Comparison of ENCODE assay signal across 16 mouse cellular contexts in genomic region chr4:127354506-127355485, GRCm38 (mm10). TPM values are rescaled to one million over a fixed set of nuclear protein-coding genes. Genes with fewer than 3 reads are reported as not detected.
DNase-seq lines count a peak whose midpoint lies in the region; ATAC-seq lines count a peak whose summit lies in the region.
"Had no signal": no experiment of that assay in that cellular context is flagged by ENCODE, and none has a peak within 500 bp of the region (broad histone marks: within the 10 kb centered on the region; RNA-seq: fewer than 3 reads in every experiment).

No protein-coding gene starts in this region.

- H3K4me3 ChIP-seq in megakaryocyte, embryonic 14.5 days (replicated peaks), result peak overlapping the region; percentile 81
- H3K4me3 ChIP-seq in heart, embryonic 15.5 days, result no peak overlapping the region
- no peak overlapping the region for H3K4me3 ChIP-seq in stomach, embryonic 14.5 days (ENCODE audit: low read depth, low read length)
- H3K4me3 ChIP-seq: embryonic facial prominence, embryonic 13.5 days; gastrocnemius, adult 2 months; limb, embryonic 13.5 days; neural tube, embryonic 12.5 days had no signal

- peaks cover 23% of the 10 kb centered on the region for H3K27me3 ChIP-seq in megakaryocyte, embryonic 14.5 days (replicated peaks)
- H3K27me3 ChIP-seq in heart, embryonic 15.5 days, result peaks cover 8% of the 10 kb centered on the region; the same call in 1 of the 2 replicates
- H3K27me3 ChIP-seq in stomach, embryonic 14.5 days (ENCODE audit: control insufficient read depth, insufficient read depth, low read length), result no peaks in the 10 kb centered on the region
- H3K27me3 ChIP-seq: neural tube, embryonic 12.5 days had no signal

- ATAC-seq in megakaryocyte, adult 5-6 weeks (ENCODE audit: poor library complexity, severe bottlenecking), result no peak
- no peak for ATAC-seq in heart, embryonic 15.5 days (replicated peaks; ENCODE audit: insufficient number of reproducible peaks, insufficient read depth, low FRiP score, low read depth)
- 0 out of 2 replicates have a peak, but pooled peaks have one; percentile 19 for ATAC-seq in stomach, embryonic 14.5 days (ENCODE audit: insufficient number of reproducible peaks, insufficient read depth, low FRiP score, low read depth)
- no peak for ATAC-seq in inflammation-experienced regulatory T-cells, adult 6 months

- H3K4me2 ChIP-seq in heart, embryonic 15.5 days, result no peak overlapping the region; the same call in 1 of the 2 replicates
- no peak overlapping the region for H3K4me2 ChIP-seq in stomach, embryonic 14.5 days (replicated peaks; ENCODE audit: low read depth, low read length)
- H3K4me2 ChIP-seq: embryonic facial prominence, embryonic 13.5 days; limb, embryonic 13.5 days; neural tube, embryonic 12.5 days had no signal

- 43% methylated on average over 15 of the region's 15 CpGs for WGBS in heart, embryonic 15.5 days
- 30% methylated on average over 15 of the region's 15 CpGs for WGBS in stomach, embryonic 14.5 days

- H3K4me1 ChIP-seq in megakaryocyte, embryonic 14.5 days, result peaks cover 3% of the 10 kb centered on the region; the same call in 1 of the 2 replicates
- H3K4me1 ChIP-seq in heart, embryonic 15.5 days (replicated peaks), result peaks cover 23% of the 10 kb centered on the region
- peaks cover 7% of the 10 kb centered on the region; the same call in 1 of the 2 replicates for H3K4me1 ChIP-seq in stomach, embryonic 14.5 days (ENCODE audit: control insufficient read depth, insufficient read depth, low read length)
- H3K4me1 ChIP-seq: neural tube, embryonic 12.5 days had no signal

- H3K36me3 ChIP-seq in megakaryocyte, embryonic 14.5 days (replicated peaks; ENCODE audit: low read length), result peaks cover 20% of the 10 kb centered on the region
- no peaks in the 10 kb centered on the region for H3K36me3 ChIP-seq in heart, embryonic 15.5 days
- H3K36me3 ChIP-seq in stomach, embryonic 14.5 days (ENCODE audit: control insufficient read depth, insufficient read depth, low read length), result no peaks in the 10 kb centered on the region
- H3K36me3 ChIP-seq: embryonic facial prominence, embryonic 13.5 days; limb, embryonic 13.5 days; neural tube, embryonic 12.5 days had no signal

- H3K9ac ChIP-seq in heart, embryonic 15.5 days, result no peak overlapping the region
- no peak overlapping the region for H3K9ac ChIP-seq in stomach, embryonic 14.5 days (replicated peaks; ENCODE audit: low read depth, low read length)
- H3K9ac ChIP-seq: embryonic facial prominence, embryonic 13.5 days; limb, embryonic 13.5 days; neural tube, embryonic 12.5 days had no signal

- intact Hi-C loops in left cerebral cortex, postnatal 10 days (cut with DNase I), result no loop called here

- no peaks in the 10 kb centered on the region for H3K9me3 ChIP-seq in megakaryocyte, embryonic 14.5 days
- H3K9me3 ChIP-seq in heart, embryonic 15.5 days (replicated peaks), result no peaks in the 10 kb centered on the region
- H3K9me3 ChIP-seq in stomach, embryonic 14.5 days (ENCODE audit: control insufficient read depth, low read depth, low read length), result no peaks in the 10 kb centered on the region
- H3K9me3 ChIP-seq: embryonic facial prominence, embryonic 13.5 days; limb, embryonic 13.5 days; neural tube, embryonic 12.5 days had no signal

- peak overlapping the region; percentile 48 for H3K27ac ChIP-seq in heart, embryonic 15.5 days
- no peak overlapping the region for H3K27ac ChIP-seq in stomach, embryonic 14.5 days (ENCODE audit: low read length)
- H3K27ac ChIP-seq: embryonic facial prominence, embryonic 13.5 days; gastrocnemius, adult 2 months; limb, embryonic 13.5 days; macrophage; neural tube, embryonic 12.5 days had no signal

- peak; percentile 29 to 33 for DNase-seq in adrenal gland, adult 18-20 months (ENCODE audit: low spot score in 2 of 2)
- DNase-seq in adrenal gland, adult 8-10 months, result no peak
- DNase-seq in left cerebral cortex, postnatal 10 days (ENCODE audit: extremely low spot score in 1 of 2, low spot score in 2 of 2), result no peak
- DNase-seq: B cell, adult 2 months; cerebellum, adult 18-20 months; gastrocnemius, adult 2 months; spleen, adult 18-20 months had no signal

RNA-seq across cellular contexts. Expression of gene Gjb4, which starts 0.9 kb away (rescaled TPM):
- total RNA-seq in adrenal gland, adult 18-20 months (2021), result not detected
- not detected for total RNA-seq in adrenal gland, adult 8-10 months (2022)
- polyA plus RNA-seq in megakaryocyte, embryonic 14.5 days (2012; ENCODE audit: insufficient read depth, low replicate concordance), result not detected in 2 replicates
- total RNA-seq in megakaryocyte, adult 5-6 weeks (2015), result not detected in 2 replicates
- total RNA-seq in megakaryocyte, adult 5-6 weeks (2017), result 0.07 TPM in 1 of 2 replicates, not detected in the other
- 0.09 TPM in 1 of 2 replicates, not detected in the other for polyA plus RNA-seq in heart, embryonic 15.5 days (2015; fragmentation: Nextera tagmentation; extraction: Ambion mirVana)
- 0.35 TPM in 1 of 2 replicates, not detected in the other for polyA plus RNA-seq in stomach, embryonic 14.5 days (2014; fragmentation: Nextera tagmentation; extraction: Ambion mirVana)
- not detected for total RNA-seq in left cerebral cortex, postnatal 10 days (2021)
- polyA plus RNA-seq in inflammation-experienced regulatory T-cells, adult 6 months (2017; shearing (Covaris generic)), result not detected
- total RNA-seq: gastrocnemius, adult 2 months had no signal
- polyA plus RNA-seq: limb, embryonic 13.5 days; macrophage; neural tube, embryonic 12.5 days had no signal

RNA-seq across cellular contexts. Expression of gene Gjb5, which starts 3.2 kb away (rescaled TPM):
- under 1 TPM in 1 of 2 experiments, not detected in 1; 0.17 TPM for total RNA-seq in adrenal gland, adult 18-20 months (2021)
- under 1 TPM in 3 of 4 experiments, not detected in 1; 0.18 to 0.38 (median 0.21) TPM for total RNA-seq in adrenal gland, adult 8-10 months (2022)
- not detected in 2 replicates for polyA plus RNA-seq in megakaryocyte, embryonic 14.5 days (2012; ENCODE audit: insufficient read depth, low replicate concordance)
- not detected in 2 replicates for total RNA-seq in megakaryocyte, adult 5-6 weeks (2015)
- total RNA-seq in megakaryocyte, adult 5-6 weeks (2017), result not detected in 2 replicates
- polyA plus RNA-seq in heart, embryonic 15.5 days (2015; fragmentation: Nextera tagmentation; extraction: Ambion mirVana), result 0.34 and 0.39 TPM in 2 replicates
- 0.38 and 1.0 TPM in 2 replicates for polyA plus RNA-seq in stomach, embryonic 14.5 days (2014; fragmentation: Nextera tagmentation; extraction: Ambion mirVana)
- total RNA-seq in left cerebral cortex, postnatal 10 days (2021), result not detected
- not detected for polyA plus RNA-seq in inflammation-experienced regulatory T-cells, adult 6 months (2017; shearing (Covaris generic))
- total RNA-seq: gastrocnemius, adult 2 months had no signal
- polyA plus RNA-seq: macrophage had no signal

RNA-seq across cellular contexts. Expression of gene Gjb3, which starts 24.2 kb away (rescaled TPM):
- not detected for total RNA-seq in adrenal gland, adult 18-20 months (2021)
- total RNA-seq in adrenal gland, adult 8-10 months (2022), result not detected
- polyA plus RNA-seq in megakaryocyte, embryonic 14.5 days (2012; ENCODE audit: insufficient read depth, low replicate concordance), result not detected in 2 replicates
- 0.25 TPM in 1 of 2 replicates, not detected in the other for total RNA-seq in megakaryocyte, adult 5-6 weeks (2015)
- total RNA-seq in megakaryocyte, adult 5-6 weeks (2017), result 0.08 TPM in 1 of 2 replicates, not detected in the other
- polyA plus RNA-seq in heart, embryonic 15.5 days (2015; fragmentation: Nextera tagmentation; extraction: Ambion mirVana), result 0.08 and 0.42 TPM in 2 replicates
- polyA plus RNA-seq in stomach, embryonic 14.5 days (2014; fragmentation: Nextera tagmentation; extraction: Ambion mirVana), result 4.3 and 5.2 TPM in 2 replicates
- total RNA-seq in left cerebral cortex, postnatal 10 days (2021), result under 1 TPM; 0.36 to 0.41 TPM
- polyA plus RNA-seq in inflammation-experienced regulatory T-cells, adult 6 months (2017; shearing (Covaris generic)), result under 1 TPM in 1 of 3 experiments, not detected in 2; 0.20 TPM
- total RNA-seq: gastrocnemius, adult 2 months had no signal
- polyA plus RNA-seq: macrophage had no signal

RNA-seq across cellular contexts. Expression of gene Gja4, which starts 41.0 kb away (rescaled TPM):
- 1 to 10 TPM; 2.7 to 3.1 TPM for total RNA-seq in adrenal gland, adult 18-20 months (2021)
- total RNA-seq in adrenal gland, adult 8-10 months (2022), result 1 to 10 TPM; 3.1 to 7.0 (median 4.5) TPM
- polyA plus RNA-seq in megakaryocyte, embryonic 14.5 days (2012; ENCODE audit: insufficient read depth, low replicate concordance), result 0.72 and 5.4 TPM in 2 replicates
- total RNA-seq in megakaryocyte, adult 5-6 weeks (2015), result 0.27 TPM in 1 of 2 replicates, not detected in the other
- total RNA-seq in megakaryocyte, adult 5-6 weeks (2017), result not detected in 2 replicates
- 30.8 and 38.1 TPM in 2 replicates for polyA plus RNA-seq in heart, embryonic 15.5 days (2015; fragmentation: Nextera tagmentation; extraction: Ambion mirVana)
- polyA plus RNA-seq in stomach, embryonic 14.5 days (2014; fragmentation: Nextera tagmentation; extraction: Ambion mirVana), result 20.3 and 20.7 TPM in 2 replicates
- 10 to 100 TPM in 1 of 2 experiments, 1 to 10 TPM in 1; 9.2 to 10.8 TPM for total RNA-seq in left cerebral cortex, postnatal 10 days (2021)
- under 1 TPM in 1 of 3 experiments, not detected in 2; 0.27 TPM for polyA plus RNA-seq in inflammation-experienced regulatory T-cells, adult 6 months (2017; shearing (Covaris generic))
- polyA plus RNA-seq: macrophage had no signal

Comparison
In these comparisons a context has a peak if more than half of its experiments do, and no peak if none do; other contexts are left out.
1. DNase-seq: peak in adrenal gland, adult 18-20 months (2 of 2); none in adrenal gland, adult 8-10 months (single experiment) and left cerebral cortex, postnatal 10 days (0 of 2).